Mouse (Mus musculus) heart, postnatal 4 days (tissue): ENCODE data around the gene Cpa2. TPM values are rescaled to one million over a fixed set of nuclear protein-coding genes. Genes with fewer than 3 reads are reported as not detected.

Experiments used
- DNase-seq: peaks from one replicate; pipeline ENCODE4 v3.0.0; 2021
- total RNA-seq, 2 experiments: library from RNA; stranded (reverse); gene quantifications; 2 replicates each; pipeline ENCODE4 v1.2.3; 2021

Cpa2 gene
- total RNA-seq, 2 experiments from 2014 or later = 1.2 to 1.4 TPM

DNA sequence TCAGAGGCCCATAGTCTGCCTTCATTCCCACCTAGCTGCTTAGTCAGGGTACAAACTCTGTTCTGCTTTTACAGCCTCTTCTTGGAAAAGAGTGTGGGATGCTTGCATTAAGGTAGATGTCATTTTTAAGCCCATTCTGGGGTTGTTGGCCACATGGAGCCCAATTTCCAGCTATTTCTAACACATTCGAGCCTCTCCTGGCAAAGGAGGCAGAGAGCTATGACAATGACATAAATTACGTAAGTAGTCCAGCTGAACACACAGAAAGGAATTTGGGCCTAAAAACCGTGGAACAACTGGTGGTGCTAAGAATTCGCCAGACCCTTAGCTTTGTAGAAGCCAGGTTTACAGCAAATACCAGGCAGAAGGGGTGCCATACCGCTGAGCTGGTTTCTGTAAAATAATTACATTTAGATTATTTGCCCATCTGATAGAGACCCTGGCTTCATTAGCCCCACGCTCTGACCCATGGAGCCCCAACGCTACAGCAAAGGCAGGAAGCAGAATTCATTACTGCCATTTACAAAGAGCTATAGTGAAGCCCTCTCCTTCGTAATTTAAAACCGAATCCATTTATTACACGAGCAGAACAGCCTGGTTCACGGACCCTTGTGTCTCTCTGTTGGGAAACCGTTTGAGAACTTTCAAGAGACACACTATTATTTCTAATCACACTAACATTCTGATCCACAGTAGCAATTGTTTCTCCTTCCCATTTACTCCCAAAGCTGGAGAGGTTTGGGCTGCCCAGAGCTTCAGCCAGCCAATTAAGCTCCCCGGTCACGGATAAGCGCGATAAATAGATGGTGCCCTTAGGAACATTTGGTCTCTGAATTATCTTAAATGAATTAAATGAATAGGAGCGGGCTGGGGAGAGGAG lies 38.8 kb downstream of the Cpa2 start:
- DNase-seq = no peak

DNA sequence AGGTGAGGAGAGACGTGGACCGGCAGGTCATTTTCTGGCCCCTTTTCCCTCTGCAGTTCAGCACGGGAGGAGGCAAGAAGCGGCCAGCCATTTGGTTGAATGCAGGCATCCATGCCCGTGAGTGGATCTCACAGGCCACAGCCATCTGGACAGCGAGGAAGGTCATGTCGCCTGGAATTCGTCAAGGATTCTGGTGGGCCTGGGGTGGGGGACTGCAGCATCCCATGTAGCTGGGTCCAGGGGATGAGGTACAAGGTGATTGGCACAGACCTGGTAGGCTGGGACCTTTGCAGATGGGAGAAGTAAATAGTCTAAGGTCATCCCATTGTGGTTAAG lies 39.4 kb downstream of the Cpa2 start:
- no peak for DNase-seq

DNA sequence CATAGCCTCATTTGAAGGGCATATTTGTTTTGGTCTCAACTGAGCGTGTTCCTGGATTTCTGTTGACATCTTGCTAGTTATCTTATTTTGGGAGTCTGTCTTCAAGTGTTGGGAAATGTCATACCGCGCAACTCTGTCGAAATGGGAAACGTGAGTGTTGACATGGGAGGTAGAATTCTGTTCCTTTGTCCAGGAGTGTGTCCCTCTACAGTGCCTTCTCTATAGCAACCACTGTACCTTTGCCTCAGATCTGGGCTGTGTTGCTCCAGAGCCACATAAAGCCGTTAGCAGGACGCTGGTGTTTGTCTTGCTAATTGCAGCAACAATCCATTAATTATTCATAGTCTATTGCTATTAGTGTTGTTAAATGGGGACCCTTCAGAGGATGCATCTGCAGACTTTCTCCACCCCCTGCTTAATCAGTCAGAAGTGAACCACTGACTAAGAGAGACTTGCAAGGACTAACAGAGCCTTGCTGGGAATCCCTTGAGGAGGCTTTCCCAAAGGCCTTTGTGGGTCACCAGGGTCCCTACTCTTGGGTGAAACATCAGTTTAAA lies 45.6 kb downstream of the Cpa2 start:
- DNase-seq = no peak

DNA sequence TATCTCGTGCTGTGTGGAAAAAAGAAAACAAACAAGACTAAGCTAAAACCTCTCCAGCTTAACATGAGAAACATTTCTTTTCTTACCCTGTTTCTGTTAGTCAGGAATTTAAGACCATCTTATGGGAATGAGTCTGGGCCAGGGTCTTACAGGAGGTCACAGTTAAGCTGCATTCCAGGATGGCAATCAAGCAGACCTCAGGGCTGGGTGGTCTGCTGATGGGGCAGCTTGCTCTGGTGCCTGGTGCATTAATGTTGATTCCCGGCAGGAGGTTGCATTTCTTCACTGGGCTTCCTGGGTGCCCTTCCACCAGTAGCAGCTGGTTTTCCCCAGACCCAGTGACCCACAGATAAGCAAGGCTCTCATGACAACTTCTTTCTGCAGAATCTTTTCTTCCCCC lies 48.4 kb downstream of the Cpa2 start:
- DNase-seq = no peak

DNA sequence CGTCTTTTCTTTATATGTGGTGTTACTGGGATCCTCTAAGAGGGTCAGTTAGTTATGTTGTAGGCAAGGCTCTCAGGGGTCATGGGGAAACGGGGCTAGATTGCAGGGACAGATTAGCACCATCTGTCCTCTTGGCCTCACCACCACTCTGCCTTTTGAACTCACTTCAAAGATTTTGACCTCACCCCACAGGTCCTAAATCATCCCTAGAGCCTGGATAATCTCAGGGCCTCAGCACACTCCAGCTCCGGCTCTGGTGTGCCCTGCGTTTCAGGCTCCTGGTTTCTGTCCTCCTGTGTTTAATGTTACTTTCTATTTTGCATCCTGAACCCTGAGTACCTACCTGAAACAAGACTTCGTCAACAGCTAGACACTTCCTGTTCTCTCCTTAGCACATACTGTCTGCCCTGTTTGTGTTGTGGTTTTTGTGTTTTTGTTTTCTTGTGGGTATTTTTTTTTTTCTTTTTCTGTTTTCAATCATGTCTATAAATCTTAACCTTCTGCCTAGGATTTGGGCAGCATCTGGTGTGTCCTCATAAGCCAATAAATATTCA lies 50.5 kb downstream of the Cpa2 start:
- DNase-seq = no peak

DNA sequence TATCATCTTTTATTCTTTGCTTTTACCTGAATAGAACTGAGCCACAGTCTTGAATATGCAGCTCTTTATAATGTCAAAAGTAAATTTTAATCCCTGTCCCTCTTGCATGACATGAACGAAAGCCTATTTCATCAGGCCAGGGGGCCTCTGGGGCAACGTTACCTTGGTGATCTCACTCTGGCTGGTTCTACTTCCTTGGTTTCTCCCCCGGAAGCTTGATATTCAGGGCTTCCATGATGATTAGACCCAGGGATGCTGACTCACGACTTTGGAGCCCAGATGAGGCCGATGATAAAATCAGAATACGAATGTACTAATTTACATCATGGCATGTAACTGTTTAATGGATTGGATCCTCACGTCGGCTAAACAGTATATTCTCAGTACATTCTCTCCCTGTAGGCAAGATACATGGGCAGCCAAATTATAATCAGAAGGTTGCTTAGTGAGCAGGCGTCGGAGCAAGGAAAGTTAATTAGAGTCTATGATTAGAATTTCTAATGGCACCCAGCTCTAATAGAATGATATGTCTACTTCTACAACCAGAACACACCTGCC lies 51.1 kb downstream of the Cpa2 start:
- DNase-seq = no peak

DNA sequence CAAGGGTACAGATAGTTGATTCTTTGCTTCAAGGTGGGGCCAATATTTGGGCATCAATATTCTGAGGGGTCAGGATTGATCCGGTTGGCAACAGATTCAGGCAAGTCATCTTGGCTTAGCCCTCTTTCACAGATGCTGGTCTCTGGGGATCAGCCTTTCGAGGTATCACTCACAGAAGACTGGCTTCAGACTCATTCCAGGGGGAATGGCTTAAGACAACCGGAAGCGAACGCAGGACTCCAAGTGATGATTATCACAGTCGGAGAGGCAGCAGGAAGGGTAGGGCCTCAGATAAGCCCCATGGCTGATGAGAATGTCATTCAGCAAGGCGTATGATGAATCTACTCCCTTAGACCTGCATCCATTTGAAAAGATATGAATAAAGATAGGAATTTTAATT lies 53.0 kb downstream of the Cpa2 start:
- no peak for DNase-seq

DNA sequence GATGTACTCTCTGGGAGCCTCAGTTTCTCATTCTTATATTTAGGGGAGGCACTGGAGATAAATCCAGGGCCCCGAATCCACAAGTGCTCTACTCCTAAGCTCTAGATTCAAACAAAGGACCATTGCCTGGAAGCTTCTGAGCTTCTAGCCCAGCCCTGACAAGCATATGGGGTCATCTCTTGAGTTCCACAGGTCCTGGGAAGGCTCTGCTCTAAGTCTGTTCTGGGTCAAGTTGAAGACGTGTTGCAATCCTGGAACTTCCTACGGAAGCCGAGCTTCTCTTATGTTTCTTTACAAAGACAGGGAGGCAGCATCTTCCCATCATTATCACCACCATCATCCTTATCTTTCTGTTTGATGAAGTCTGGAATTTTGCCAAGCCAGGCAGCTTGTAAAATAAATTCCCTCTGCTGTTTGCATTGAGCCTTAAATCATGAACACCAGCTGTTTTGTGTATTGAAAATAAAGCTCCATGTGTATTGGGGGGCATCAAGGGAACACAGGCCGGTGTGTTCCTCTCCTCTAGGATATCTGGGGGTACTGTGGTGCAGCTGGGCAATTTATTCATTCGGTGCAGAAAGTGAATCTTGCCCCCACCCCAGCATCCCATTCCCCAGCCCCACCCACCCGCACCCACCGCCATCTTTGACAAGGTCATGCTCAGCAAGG lies 55.0 kb downstream of the Cpa2 start:
- DNase-seq = no peak

DNA sequence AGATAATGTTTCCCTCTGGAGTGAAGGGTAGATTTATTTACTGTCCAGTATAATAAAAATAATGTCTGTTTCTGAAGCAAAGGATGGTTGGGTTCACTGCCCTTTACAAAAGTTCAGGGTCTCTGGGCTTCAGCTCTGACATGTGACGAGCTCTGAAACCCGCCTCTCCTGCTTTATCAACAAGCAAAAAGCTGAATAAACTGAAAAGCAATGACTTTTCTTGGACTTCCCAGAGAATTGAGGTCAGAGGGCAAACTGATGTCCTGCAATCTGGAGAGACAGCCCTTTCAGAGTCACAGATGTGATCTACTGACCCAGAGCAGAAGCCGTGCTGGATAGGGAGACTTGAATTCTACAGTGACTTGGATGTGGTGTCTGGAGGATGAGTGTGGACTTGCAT lies 58.7 kb downstream of the Cpa2 start:
- DNase-seq = no peak

DNA sequence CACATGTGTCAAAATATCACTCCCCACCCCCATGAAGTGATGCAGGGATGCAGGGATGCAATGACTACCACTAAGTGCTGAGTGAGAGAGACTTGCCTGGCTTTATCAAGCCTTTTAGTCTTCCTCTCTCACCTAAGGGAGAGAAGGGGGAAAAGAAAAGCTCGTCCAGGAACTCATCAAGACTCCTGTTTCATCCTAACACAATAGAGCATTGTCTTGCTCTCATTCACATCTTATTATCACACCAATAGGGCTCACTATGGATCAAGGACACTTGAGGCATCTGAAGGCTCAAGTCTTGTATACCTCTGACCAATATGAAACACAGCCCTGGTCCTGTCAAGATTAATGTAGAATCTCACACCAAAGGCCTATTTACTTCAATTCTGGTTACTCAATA lies 59.6 kb downstream of the Cpa2 start:
- no peak for DNase-seq

DNA sequence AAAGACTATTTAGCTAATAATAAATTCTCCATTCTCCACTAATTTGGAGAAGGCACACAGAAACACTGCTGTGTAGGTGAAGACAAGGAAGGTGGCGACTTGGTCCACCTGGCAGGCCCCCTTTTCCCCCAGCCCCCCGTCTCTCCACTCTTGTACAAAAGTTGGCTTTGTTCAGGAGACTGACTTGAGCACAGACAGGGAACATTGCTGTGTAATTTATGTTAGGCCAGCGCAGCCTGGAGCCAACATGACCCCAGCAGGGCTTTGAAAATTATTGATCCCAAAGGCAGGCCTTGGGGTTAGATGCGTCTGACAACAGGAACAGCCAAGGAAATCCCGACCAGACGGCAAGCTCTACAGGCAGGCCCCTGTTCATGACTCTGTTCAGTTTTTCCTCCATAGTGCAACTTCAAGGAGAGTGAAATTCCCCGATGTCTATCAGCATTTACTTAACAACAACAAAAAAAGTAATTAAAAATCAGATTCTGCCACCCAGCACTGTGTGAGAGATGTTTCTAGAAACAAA lies 63.0 kb downstream of the Cpa2 start:
- no peak for DNase-seq

DNA sequence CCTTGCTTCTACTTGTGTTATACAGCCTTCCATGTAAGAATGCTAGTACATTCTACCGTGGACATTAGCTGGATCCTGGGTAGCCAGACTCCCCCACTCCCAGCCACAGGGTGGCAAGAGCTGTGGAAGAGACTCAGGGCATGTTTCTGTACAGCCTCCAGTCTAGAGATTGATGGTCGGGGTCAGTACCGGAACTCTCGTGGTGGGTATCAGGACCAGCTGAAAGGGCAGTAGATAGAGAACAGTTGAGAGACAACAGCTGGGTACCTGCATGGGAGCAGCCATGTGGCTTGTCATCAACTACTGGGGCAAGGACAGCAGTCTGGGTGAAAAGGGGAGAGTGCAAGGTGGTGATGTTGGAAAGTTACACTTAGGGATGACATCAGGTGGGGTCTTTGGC lies 63.7 kb downstream of the Cpa2 start:
- no peak for DNase-seq

DNA sequence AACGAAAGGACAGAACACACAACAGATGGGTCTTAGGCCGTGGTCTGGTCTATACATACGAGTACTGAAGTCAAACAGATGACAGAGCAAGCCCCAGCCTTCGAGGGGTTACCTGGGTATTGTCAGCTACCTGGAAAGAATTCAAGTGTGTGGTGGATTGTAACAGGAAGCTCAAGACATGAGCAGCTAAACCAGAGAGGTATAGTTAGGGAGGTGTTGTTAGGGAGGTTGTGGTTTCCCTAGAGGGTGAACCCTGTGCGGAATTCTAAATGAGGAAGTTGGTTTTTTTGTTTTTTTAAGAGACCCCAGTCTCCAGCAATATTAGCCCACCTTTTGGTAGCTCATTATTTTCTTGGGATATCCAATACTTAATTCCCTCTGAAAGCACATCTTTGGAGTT lies 64.3 kb downstream of the Cpa2 start:
- DNase-seq = no peak

DNA sequence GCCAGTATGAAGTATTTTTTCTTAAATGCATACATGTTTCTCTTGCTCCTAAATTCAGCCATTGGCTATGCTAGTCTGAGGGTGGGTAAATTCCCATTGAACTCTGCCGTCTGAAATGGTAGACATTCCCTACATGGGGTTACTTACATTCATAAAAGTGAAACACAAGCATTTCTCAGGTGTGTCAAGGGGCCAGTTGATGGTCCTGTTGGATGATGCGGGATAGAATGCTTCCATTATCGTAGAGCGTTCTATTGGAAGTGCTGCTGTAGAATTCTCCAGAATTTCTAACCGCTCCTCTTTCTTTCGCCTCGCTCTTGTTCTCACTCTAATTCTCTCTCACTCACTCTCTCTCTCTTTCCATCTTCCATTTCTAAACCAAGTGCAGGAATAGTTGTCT lies 69.3 kb downstream of the Cpa2 start, which contains the start of gene Cpa5:
Gene Cpa5 (plus strand): TSS at position 301 of the 400 bp plus-strand sequence.
- no peak for DNase-seq

DNA sequence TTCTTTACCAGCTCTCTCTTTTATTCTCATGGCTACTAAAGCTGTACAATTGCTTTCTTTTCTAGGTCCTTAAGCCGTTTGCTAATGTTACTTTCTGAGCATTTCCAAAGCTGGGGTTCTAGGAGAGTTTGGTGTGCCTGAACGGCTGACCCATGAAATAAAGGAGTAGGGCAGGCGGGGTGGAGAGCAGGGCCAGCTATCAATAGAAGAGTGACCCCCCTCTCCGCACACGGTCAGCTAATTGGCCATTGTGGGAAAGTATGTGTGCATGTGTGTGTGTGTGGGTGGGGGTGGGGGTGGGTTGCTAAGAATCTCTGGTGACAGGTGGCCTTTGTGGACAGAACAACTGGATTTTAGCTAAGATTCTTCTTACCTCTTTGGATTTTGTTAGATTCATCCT lies 69.8 kb downstream of the Cpa2 start:
- no peak for DNase-seq

Other genes starting within 250 kb of the Cpa2 start
- 10 to 100 TPM; 77.0 to 77.5 TPM for gene Ube2h, start 237.0 kb upstream of the Cpa2 start, total RNA-seq
- gene Zc3hc1, start 150.6 kb upstream of the Cpa2 start, total RNA-seq = 10 to 100 TPM; 22.9 to 24.5 TPM
- gene Klhdc10, start 139.7 kb upstream of the Cpa2 start, total RNA-seq = 10 to 100 TPM; 74.4 to 75.9 TPM
- gene Tmem209, start 31.8 kb upstream of the Cpa2 start, total RNA-seq = 10 to 100 TPM; 18.0 to 20.2 TPM
- gene Ssmem1, start 31.7 kb upstream of the Cpa2 start, total RNA-seq = under 1 TPM in 1 of 2 experiments, not detected in 1; 0.52 TPM
- under 1 TPM; 0.16 to 0.19 TPM for gene Cpa4, start 26.8 kb downstream of the Cpa2 start, total RNA-seq
- gene Cpa5, start 69.4 kb downstream of the Cpa2 start, total RNA-seq = under 1 TPM; 0.20 to 0.38 TPM
- gene Cpa1, start 97.6 kb downstream of the Cpa2 start, total RNA-seq = 1 to 10 TPM; 3.4 to 3.7 TPM
- 1 to 10 TPM; 4.2 to 8.0 TPM for gene Cep41, start 152.2 kb downstream of the Cpa2 start, total RNA-seq
- 100 to 1,000 TPM; 504 to 641 TPM for gene Mest, start 182.0 kb downstream of the Cpa2 start, total RNA-seq